Mouse (Mus musculus) intestine, embryonic 16.5 days (tissue): ENCODE measurements around the gene Cand2. TPM values are rescaled to one million over a fixed set of nuclear protein-coding genes. Genes with fewer than 3 reads are reported as not detected.

Source experiments
- ATAC-seq: fragments of 200-750 bp; cut with Nextera tagmentation; 2 replicates; pipeline ENCODE4 v1.8.0; 2017; ENCODE audit warnings: moderate TSS enrichment, moderate library complexity
- H3K27ac ChIP-seq: fragments of 300-500 bp; sonication (generic); 2 replicates; pipeline ENCODE4 v1.5.1; 2014; ENCODE audit warnings: mild to moderate bottlenecking, low read length
- H3K27me3 ChIP-seq: fragments of 300-500 bp; sonication (generic); replicated peaks from 2 replicates; pipeline ENCODE4 v1.6.1; 2014; ENCODE audit warnings: low read length, control low read depth, mixed read lengths; ENCODE audit not compliant: control insufficient read depth, insufficient read depth
- H3K36me3 ChIP-seq: fragments of 300-500 bp; sonication (generic); 2 replicates; pipeline ENCODE4 v1.6.1; 2014; ENCODE audit warnings: low read length, control low read depth; ENCODE audit not compliant: control insufficient read depth, insufficient read depth
- H3K4me1 ChIP-seq: fragments of 300-500 bp; sonication (generic); 2 replicates; pipeline ENCODE4 v1.6.1; 2014; ENCODE audit warnings: low read length, control low read depth, mixed read lengths; ENCODE audit not compliant: control insufficient read depth, insufficient read depth
- H3K4me2 ChIP-seq: fragments of 300-500 bp; sonication (generic); 2 replicates; pipeline ENCODE4 v1.6.1; 2014; ENCODE audit warnings: low read depth, low read length, control low read depth
- H3K4me3 ChIP-seq: fragments of 300-500 bp; sonication (generic); 2 replicates; pipeline ENCODE4 v1.5.1; 2014; ENCODE audit warnings: mild to moderate bottlenecking, low read length
- H3K9ac ChIP-seq: fragments of 300-500 bp; sonication (generic); 2 replicates; pipeline ENCODE4 v1.6.1; 2014; ENCODE audit warnings: low read depth, low read length
- H3K9me3 ChIP-seq: fragments of 300-500 bp; sonication (generic); 2 replicates; pipeline ENCODE4 v1.6.1; 2016; ENCODE audit warnings: low read length, control low read depth; ENCODE audit not compliant: control insufficient read depth
- WGBS: fragments of 180-500 bp; shearing (Covaris S2); extraction: QIAGEN DNeasy Blood & Tissue Kit; methylation state at CpG from one replicate; pipeline ENCODE4 v1.1.7; 2014; 5-methylcytosine and 5-hydroxymethylcytosine counted together
- polyA plus RNA-seq: library from polyadenylated mRNA; unstranded; fragments of >200 nt; fragmentation: Nextera tagmentation; extraction: Ambion mirVana; gene quantifications from 2 replicates; pipeline ENCODE4 v1.2.1, GENCODE M21; 2015

Cand2 gene
- polyA plus RNA-seq, 1 experiment from 2014 or later = 13.3 TPM

DNA sequence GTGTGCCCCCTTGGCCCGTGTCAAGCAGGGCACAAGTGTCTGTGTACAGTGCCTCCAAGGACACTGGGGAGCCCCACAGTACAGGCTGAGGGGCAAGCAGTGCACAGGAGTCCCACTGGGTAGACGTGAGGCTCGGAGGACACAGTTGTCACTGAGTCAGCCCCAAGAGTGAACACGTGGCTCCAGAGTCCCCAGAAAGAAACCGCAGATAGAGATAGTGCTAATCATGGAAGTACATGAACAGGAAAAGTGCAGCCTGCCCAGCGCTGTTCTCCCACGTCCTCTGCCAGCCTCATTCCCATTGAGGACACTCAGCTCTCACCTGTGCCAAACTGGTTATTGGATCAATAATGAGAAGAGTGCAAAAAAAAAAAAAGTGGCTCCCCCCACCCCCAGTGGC is 18.8 kb upstream of the Cand2 start:
- no peaks in the 10 kb centered on the region for H3K27me3 ChIP-seq
- H3K4me3 ChIP-seq = no peak overlapping the region
- 83% methylated on average over 7 of the region's 7 CpGs for WGBS
- peaks cover 6% of the 10 kb centered on the region; the same call in 1 of the 2 replicates for H3K4me1 ChIP-seq
- H3K9ac ChIP-seq = no peak overlapping the region
- no peak overlapping the region for H3K4me2 ChIP-seq
- no peaks in the 10 kb centered on the region for H3K36me3 ChIP-seq
- no peak overlapping the region for H3K27ac ChIP-seq
- ATAC-seq = no peak
- no peaks in the 10 kb centered on the region for H3K9me3 ChIP-seq

- no peak overlapping the region for H3K9ac ChIP-seq
- H3K36me3 ChIP-seq = no peaks in the 10 kb centered on the region
- ATAC-seq = peak; percentile 66
- H3K4me3 ChIP-seq = no peak overlapping the region
- no peaks in the 10 kb centered on the region for H3K9me3 ChIP-seq
- peaks cover 15% of the 10 kb centered on the region for H3K4me1 ChIP-seq
- H3K4me2 ChIP-seq = no peak overlapping the region
- H3K27me3 ChIP-seq = no peaks in the 10 kb centered on the region
- WGBS = 52% methylated on average over 9 of the region's 9 CpGs
- no peak overlapping the region for H3K27ac ChIP-seq
These were observed 15.3 kb upstream of the Cand2 start for GRCm38 (mm10) chr6:115758981-115759435.

GRCm38 (mm10) chr6:115759461-115759860 is 14.9 kb upstream of the Cand2 start:
- ATAC-seq = peak; percentile 14
- H3K9ac ChIP-seq = no peak overlapping the region
- peaks cover 17% of the 10 kb centered on the region for H3K4me1 ChIP-seq
- H3K36me3 ChIP-seq = no peaks in the 10 kb centered on the region
- no peaks in the 10 kb centered on the region for H3K27me3 ChIP-seq
- WGBS = 42% methylated on average over 5 of the region's 5 CpGs
- H3K9me3 ChIP-seq = no peaks in the 10 kb centered on the region
- H3K27ac ChIP-seq = no peak overlapping the region
- H3K4me2 ChIP-seq = no peak overlapping the region
- no peak overlapping the region for H3K4me3 ChIP-seq

- 92% methylated on average over 4 of the region's 4 CpGs for WGBS
- H3K9ac ChIP-seq = no peak overlapping the region
- no peak overlapping the region for H3K4me3 ChIP-seq
- H3K27ac ChIP-seq = no peak overlapping the region
- no peak for ATAC-seq
- H3K36me3 ChIP-seq = no peaks in the 10 kb centered on the region
- H3K27me3 ChIP-seq = no peaks in the 10 kb centered on the region
- no peak overlapping the region for H3K4me2 ChIP-seq
- peaks cover 19% of the 10 kb centered on the region for H3K4me1 ChIP-seq
- H3K9me3 ChIP-seq = no peaks in the 10 kb centered on the region
These were observed 14.2 kb upstream of the Cand2 start for GRCm38 (mm10) chr6:115760137-115760536.

DNA sequence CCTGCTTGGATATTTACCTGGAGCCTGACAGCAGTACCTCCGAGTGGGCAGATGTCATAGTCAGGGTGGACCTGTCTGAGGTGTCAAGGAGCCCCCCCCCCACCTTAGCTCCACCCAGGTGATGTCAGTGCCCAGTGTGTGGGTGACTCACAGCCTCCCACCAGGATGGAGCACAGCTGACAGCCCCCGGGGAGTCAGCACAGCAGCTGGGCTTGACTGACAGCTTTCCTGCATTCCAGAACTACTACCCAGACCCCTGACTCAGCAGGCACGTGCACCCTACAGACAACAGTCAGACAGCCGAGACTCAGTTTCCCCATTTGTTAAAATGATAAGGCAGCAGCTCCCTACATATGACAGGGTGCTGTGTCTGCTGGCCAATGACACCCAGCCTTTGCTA is 13.4 kb upstream of the Cand2 start:
- Histone ChIP-seq H3K27ac (no peak overlapping the region), H3K4me2 (no peak overlapping the region), H3K4me3 (no peak overlapping the region), H3K9me3 (no peaks in the 10 kb centered on the region), H3K27me3 (no peaks in the 10 kb centered on the region), H3K9ac (no peak overlapping the region), H3K4me1 (peaks cover 19% of the 10 kb centered on the region), H3K36me3 (no peaks in the 10 kb centered on the region)
- ATAC-seq = no peak
- 46% methylated on average over 4 of the region's 4 CpGs for WGBS

- H3K9me3 ChIP-seq = no peaks in the 10 kb centered on the region
- H3K4me2 ChIP-seq = no peak within 1 kb of the TSS; the same call in 1 of the 2 replicates
- WGBS = 5% methylated on average over 9 of the region's 9 CpGs
- H3K4me3 ChIP-seq = no peak within 1 kb of the TSS
- peak within 1 kb of the TSS; percentile 12; the same call in 1 of the 2 replicates for H3K9ac ChIP-seq
- H3K36me3 ChIP-seq = no peaks in the 10 kb centered on the region
- no peaks in the 10 kb centered on the region for H3K27me3 ChIP-seq
- H3K4me1 ChIP-seq = peaks cover 19% of the 10 kb centered on the region
- peak within 1 kb of the TSS; percentile 17; the same call in 1 of the 2 replicates for H3K27ac ChIP-seq
- no peak for ATAC-seq
These were observed 12.2 kb upstream of the Cand2 start, which contains the start of gene Tmem40 for GRCm38 (mm10) chr6:115761995-115762756. TSS of gene Tmem40 (minus strand) at chr6:115762410.

GRCm38 (mm10) chr6:115764179-115764578 is 10.2 kb upstream of the Cand2 start:
- Histone ChIP-seq H3K36me3 (no peaks in the 10 kb centered on the region), H3K27ac (peak overlapping the region; percentile 78), H3K9ac (peak overlapping the region; percentile 15; the same call in 1 of the 2 replicates), H3K27me3 (no peaks in the 10 kb centered on the region), H3K4me1 (peaks cover 18% of the 10 kb centered on the region), H3K9me3 (no peaks in the 10 kb centered on the region), H3K4me2 (no peak overlapping the region), H3K4me3 (no peak overlapping the region)
- peak; percentile 87 for ATAC-seq
- 9% methylated on average over 7 of the region's 7 CpGs for WGBS

DNA sequence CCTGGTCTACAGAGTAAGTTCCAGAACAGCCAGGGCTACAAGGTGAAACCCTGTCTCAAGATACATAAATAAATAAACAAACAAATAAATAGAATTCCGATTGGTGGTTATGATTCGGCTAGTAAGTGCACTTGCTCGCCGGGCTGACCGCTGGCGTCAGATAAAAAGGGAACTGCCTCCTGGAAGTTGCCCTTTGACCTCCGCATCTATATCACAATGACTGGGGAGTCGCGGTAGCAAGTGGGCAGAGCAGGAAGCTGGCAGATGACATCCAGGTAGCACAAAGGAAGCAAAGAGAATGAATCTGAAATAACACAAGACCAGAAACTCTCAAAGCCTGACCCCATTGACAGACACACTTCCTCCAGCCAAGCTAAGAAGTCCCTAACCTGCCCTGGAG is 7.0 kb upstream of the Cand2 start:
- no peak for ATAC-seq
- H3K27ac ChIP-seq = no peak overlapping the region
- no peak overlapping the region for H3K4me2 ChIP-seq

GRCm38 (mm10) chr6:115768207-115768606 is 6.1 kb upstream of the Cand2 start:
- 56% methylated on average over 4 of the region's 4 CpGs for WGBS
- peaks cover 10% of the 10 kb centered on the region; the same call in 1 of the 2 replicates for H3K4me1 ChIP-seq
- no peaks in the 10 kb centered on the region for H3K36me3 ChIP-seq
- H3K4me2 ChIP-seq = no peak overlapping the region
- no peak overlapping the region for H3K9ac ChIP-seq
- no peak for ATAC-seq
- no peaks in the 10 kb centered on the region for H3K9me3 ChIP-seq
- H3K27me3 ChIP-seq = no peaks in the 10 kb centered on the region
- no peak overlapping the region for H3K4me3 ChIP-seq
- peak overlapping the region; percentile 2; the same call in 1 of the 2 replicates for H3K27ac ChIP-seq

More for the DNA sequence above, 7.0 kb upstream of the Cand2 start:
- Histone ChIP-seq H3K9me3 (no peaks in the 10 kb centered on the region), H3K36me3 (no peaks in the 10 kb centered on the region), H3K9ac (no peak overlapping the region), H3K4me3 (no peak overlapping the region), H3K27me3 (no peaks in the 10 kb centered on the region), H3K4me1 (peaks cover 15% of the 10 kb centered on the region)
- WGBS = 40% methylated on average over 9 of the region's 9 CpGs
